Mouse (Mus musculus) bone marrow, adult 2 months (tissue): ENCODE data around the gene Pikfyve. TPM values are rescaled to one million over a fixed set of nuclear protein-coding genes. Genes with fewer than 3 reads are reported as not detected.

Experiments used
- H3K27ac ChIP-seq: fragments of 200-500 bp; 2 replicates; pipeline ENCODE4 v1.5.1; 2012; ENCODE audit warnings: low read depth, mild to moderate bottlenecking, control low read depth, inconsistent platforms, low read length; ENCODE audit not compliant: control insufficient read depth, poor library complexity, insufficient read depth
- H3K4me1 ChIP-seq: fragments of 200-500 bp; 2 replicates; pipeline ENCODE4 v1.6.1; 2011; ENCODE audit warnings: low read length; ENCODE audit not compliant: control insufficient read depth, insufficient read depth
- H3K4me3 ChIP-seq: fragments of 200-500 bp; replicated peaks from 2 replicates; pipeline ENCODE3; 2011; ENCODE audit warnings: mild to moderate bottlenecking, low read depth, low read length, control low read depth; ENCODE audit not compliant: control insufficient read depth
- CTCF ChIP-seq: fragments of 200-500 bp; IDR thresholded peaks from 2 replicates; pipeline ENCODE4 v1.5.1; 2011; ENCODE audit warnings: low read length, control low read depth; ENCODE audit not compliant: control insufficient read depth, insufficient read depth
- POLR2A ChIP-seq: fragments of 200-500 bp; IDR thresholded peaks from 2 replicates; pipeline ENCODE4 v1.6.1; 2011; ENCODE audit warnings: low read depth, mild to moderate bottlenecking, control low read depth, low read length, borderline replicate concordance; ENCODE audit not compliant: control insufficient read depth
- WGBS: fragments of 180-500 bp; shearing (Covaris S2); methylation state at CpG from one replicate; pipeline ENCODE4 v1.1.7; 2018; 5-methylcytosine and 5-hydroxymethylcytosine counted together
- polyA plus RNA-seq: library from polyadenylated mRNA; stranded (reverse); fragments of >200 nt; gene quantifications from 2 replicates; pipeline ENCODE4 v1.2.4, GENCODE M21; 2011; ENCODE audit warnings: low replicate concordance; ENCODE audit not compliant: missing spikeins, insufficient read depth, insufficient read length

Pikfyve gene
- polyA plus RNA-seq, 1 experiment: 10.0 TPM

DNA sequence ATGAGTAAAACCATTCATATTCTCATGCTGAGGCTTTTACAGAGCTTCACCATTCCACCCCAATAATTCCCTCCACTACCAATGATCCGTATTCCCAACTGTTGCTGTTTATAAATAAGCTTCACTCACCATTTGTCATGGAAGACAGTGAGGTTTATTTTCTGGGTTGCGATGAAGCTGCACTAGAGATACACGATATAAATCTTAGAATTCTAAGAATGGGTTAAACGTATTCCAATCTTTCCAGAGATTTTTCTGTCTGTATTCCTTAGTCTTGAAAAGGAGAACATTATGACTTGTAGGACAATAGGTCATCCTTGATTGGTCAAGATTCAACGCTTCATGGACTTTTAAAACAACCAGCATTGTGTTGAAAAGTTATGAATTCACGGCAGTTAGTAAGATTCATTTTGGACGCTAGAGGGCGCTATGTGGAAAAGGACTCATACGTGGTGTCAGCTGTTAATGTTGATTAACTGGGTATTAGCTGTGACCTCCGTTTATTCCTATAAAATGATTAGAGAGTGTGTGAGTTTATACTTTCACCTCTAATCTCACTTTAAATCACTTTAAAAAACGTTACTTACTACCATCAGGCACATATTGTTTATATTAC is 6.7 kb upstream of the Pikfyve start:
- no peak for TF ChIP-seq CTCF
- TF ChIP-seq POLR2A: no peak
- peak overlapping the region; percentile 73 for H3K4me3 ChIP-seq
- WGBS: 2% methylated on average over 11 of the region's 11 CpGs
- no peak overlapping the region for H3K27ac ChIP-seq
- H3K4me1 ChIP-seq: no peaks in the 10 kb centered on the region

DNA sequence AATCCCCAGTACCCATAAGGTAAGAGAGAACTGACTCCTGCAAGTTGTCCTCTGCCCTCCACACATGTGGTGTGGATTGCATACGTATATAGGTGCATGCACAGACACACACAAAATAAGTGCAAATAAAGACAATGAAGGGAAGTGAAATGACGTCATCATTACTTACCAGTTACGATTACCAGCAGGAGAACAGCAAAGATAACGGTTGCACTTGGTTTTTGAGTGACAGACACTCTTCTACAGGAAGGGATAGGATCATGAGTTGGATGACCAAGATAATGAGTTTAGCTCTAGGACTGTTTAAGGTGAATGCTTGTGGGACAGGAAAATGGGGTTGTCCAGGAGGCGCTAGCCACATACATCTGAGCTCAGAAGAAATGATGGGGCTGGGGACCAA is 5.0 kb upstream of the Pikfyve start:
- Histone ChIP-seq H3K4me1 (no peaks in the 10 kb centered on the region), H3K27ac (no peak overlapping the region), H3K4me3 (no peak overlapping the region)
- 43% methylated on average over 5 of the region's 5 CpGs for WGBS
- TF ChIP-seq CTCF (no peak), POLR2A (no peak)

DNA sequence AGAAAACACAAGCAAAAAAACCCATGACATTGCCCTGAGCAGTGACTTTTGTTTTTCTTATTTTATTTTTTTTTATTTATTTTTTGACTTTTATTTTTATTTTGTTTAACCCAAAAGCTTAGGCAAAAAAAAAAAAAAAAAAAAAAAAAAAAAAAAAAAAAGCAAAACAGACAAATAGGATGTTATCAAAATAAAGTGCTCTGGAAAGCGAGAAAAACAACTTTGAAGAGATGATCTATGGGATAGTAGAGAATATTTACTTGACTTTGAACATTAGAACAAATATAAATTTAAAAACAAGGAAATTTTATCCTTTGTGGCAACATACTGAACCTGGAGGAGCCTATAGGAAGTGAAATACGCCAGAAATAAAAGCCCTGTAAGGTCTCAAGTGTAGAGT is 2.5 kb upstream of the Pikfyve start:
- Histone ChIP-seq H3K4me3 (no peak overlapping the region), H3K4me1 (no peaks in the 10 kb centered on the region), H3K27ac (no peak overlapping the region)
- no peak for TF ChIP-seq CTCF
- 79% methylated on average over 2 of the region's 2 CpGs for WGBS

DNA sequence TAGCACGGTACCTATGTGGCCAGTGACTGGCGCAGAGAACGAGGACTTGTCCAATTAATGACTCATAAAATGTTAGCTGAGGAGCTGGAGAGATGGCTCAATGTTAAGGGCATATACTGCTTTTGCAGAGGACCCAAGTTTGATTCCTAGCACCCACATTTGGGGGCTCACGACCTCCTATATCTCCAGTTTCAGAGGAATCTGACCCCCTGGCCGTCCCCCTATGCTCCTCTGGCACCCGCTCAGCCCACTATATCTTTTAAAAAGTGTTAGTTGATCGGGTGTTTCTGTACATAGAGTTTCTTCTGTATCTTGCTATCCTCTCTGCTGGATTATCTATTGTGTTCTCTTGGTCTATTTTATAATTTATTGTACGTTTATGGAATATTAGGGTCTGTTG is 1.5 kb upstream of the Pikfyve start:
- Histone ChIP-seq H3K27ac (no peak overlapping the region), H3K4me1 (no peaks in the 10 kb centered on the region; the same call in 1 of the 2 replicates), H3K4me3 (no peak overlapping the region)
- no peak for TF ChIP-seq CTCF
- TF ChIP-seq POLR2A: no peak
- 82% methylated on average over 8 of the region's 8 CpGs for WGBS

DNA sequence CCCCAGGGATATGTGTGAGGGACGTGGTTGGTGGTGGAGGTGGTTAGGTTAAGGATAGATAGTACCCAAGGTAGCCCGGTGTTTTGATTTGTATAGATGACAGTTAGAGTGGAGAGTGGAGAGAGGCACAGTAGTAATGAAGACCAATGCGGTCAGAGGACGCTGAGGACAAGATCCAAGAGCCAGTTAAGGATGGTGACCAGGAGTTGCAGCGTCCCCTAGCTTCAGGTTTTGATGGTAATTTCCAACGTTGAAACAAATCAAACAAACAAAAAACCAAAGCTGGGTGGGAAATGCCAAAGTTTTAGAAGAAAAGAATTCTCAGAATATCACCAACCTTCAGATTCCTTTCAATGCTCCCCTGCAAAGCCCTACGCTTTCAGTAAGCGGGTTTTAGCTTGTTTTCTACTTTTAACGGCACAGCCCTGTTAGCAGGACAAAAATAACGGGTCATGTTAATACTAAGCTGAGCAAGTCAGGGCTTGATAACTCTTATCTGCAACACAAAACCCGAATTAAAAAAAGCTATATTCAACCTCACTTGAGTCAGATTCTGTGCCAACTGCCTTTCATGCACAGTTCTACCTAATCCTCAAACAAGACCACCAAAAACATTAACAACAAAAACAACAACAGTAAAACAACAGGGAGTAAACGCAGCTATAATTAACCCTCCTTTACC is 818 bp upstream of the Pikfyve start:
- H3K4me3 ChIP-seq: no peak overlapping the region
- no peaks in the 10 kb centered on the region; the same call in 1 of the 2 replicates for H3K4me1 ChIP-seq
- H3K27ac ChIP-seq: no peak overlapping the region
- no peak for TF ChIP-seq POLR2A
- TF ChIP-seq CTCF: no peak
- 22% methylated on average over 12 of the region's 12 CpGs for WGBS

DNA sequence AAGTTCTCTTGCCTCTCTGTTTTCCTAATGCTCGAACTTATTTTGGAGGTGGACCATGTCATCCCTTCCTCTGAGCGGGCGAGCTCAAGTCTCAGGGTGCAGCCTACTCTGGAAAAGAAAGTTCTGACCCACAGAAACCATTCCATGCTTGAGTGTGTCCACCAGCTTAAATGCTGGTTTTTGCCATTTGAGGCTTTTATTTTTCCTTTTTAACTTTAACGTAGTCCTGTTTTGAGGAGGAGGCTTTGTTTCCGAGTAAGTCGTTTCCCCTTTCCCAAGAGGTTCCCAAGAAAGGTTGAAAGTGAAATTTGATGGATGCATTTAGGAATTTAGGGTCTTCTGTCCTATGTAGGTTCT is 569 bp downstream of the Pikfyve start:
- peak overlapping the region; percentile 76 for H3K4me3 ChIP-seq
- peak overlapping the region; percentile 91 for H3K27ac ChIP-seq
- 0% methylated on average over 6 of the region's 6 CpGs for WGBS

DNA sequence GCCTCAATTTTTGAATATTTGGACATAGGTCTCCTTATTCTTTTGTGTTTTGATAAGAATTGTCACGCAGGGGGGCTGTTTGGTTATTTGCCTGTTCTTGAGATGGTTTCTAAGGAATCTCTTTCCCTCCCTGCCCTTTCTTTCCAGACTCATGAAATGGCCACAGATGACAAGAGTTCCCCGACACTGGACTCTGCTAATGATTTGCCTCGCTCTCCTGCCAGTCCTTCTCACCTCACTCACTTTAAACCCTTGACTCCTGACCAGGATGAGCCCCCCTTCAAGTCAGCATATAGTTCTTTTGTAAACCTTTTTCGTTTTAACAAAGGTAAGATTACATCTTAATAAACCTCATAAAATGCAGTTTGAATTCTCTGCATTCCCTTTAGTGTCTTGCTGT is 3.7 kb downstream of the Pikfyve start:
- no peaks in the 10 kb centered on the region; the same call in 1 of the 2 replicates for H3K4me1 ChIP-seq
- H3K4me3 ChIP-seq: no peak overlapping the region
- no peak overlapping the region for H3K27ac ChIP-seq
- WGBS: 89% methylated on average over 4 of the region's 4 CpGs
- TF ChIP-seq POLR2A (no peak), CTCF (no peak)

More for the DNA sequence above, 569 bp downstream of the Pikfyve start:
- H3K4me1 ChIP-seq: no peaks in the 10 kb centered on the region; the same call in 1 of the 2 replicates
- no peak for TF ChIP-seq CTCF
- TF ChIP-seq POLR2A: no peak

DNA sequence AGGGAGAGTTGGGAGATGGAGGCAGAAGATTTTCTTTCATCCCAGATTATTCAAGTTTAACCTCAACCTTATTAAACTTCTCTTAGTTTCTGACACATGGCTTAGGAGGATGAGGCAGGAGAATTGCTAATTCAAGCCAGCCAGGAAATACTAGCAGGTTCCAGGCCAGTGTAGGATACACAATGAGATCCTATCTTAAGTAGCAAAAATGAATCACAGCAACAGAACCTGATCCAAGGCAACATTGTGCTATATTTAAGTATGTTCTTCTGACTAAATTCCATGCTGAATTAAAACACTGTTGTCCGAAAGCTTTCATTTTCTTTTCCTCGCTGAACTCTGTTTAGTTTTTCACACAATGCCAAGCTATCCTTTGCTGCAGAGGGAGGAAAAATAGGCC is 6.7 kb downstream of the Pikfyve start:
- no peak overlapping the region for H3K27ac ChIP-seq
- no peak for TF ChIP-seq CTCF
- no peak for TF ChIP-seq POLR2A
- 91% methylated on average over 2 of the region's 2 CpGs for WGBS
- no peak overlapping the region for H3K4me3 ChIP-seq
- H3K4me1 ChIP-seq: no peaks in the 10 kb centered on the region; the same call in 1 of the 2 replicates
